Mouse (Mus musculus) midbrain, embryonic 16.5 days (tissue): ENCODE results near the gene Nap1l4. TPM values are rescaled to one million over a fixed set of nuclear protein-coding genes. Genes with fewer than 3 reads are reported as not detected.

ENCODE experiments used
- ATAC-seq: fragments of 200-750 bp; cut with Nextera tagmentation; 2 replicates; pipeline ENCODE4 v1.8.0; 2017; ENCODE audit warnings: moderate TSS enrichment
- H3K27ac ChIP-seq: fragments of 300-500 bp; sonication (generic); 2 replicates; pipeline ENCODE4 v1.5.1; 2014; ENCODE audit warnings: mild to moderate bottlenecking, low read length, mixed read lengths
- H3K27me3 ChIP-seq: fragments of 300-500 bp; sonication (generic); 2 replicates; pipeline ENCODE4 v1.6.1; 2014; ENCODE audit warnings: low read depth, low read length, mixed read lengths; ENCODE audit not compliant: control insufficient read depth, insufficient read depth
- H3K36me3 ChIP-seq: fragments of 300-500 bp; sonication (generic); 2 replicates; pipeline ENCODE4 v1.6.1; 2014; ENCODE audit warnings: mild to moderate bottlenecking, low read length, moderate library complexity, mixed read lengths; ENCODE audit not compliant: control insufficient read depth, insufficient read depth
- H3K4me1 ChIP-seq: fragments of 300-500 bp; sonication (generic); 2 replicates; pipeline ENCODE4 v1.6.1; 2014; ENCODE audit warnings: mild to moderate bottlenecking, low read length, mixed read lengths; ENCODE audit not compliant: control insufficient read depth, insufficient read depth
- H3K4me2 ChIP-seq: fragments of 300-500 bp; sonication (generic); 2 replicates; pipeline ENCODE4 v1.6.1; 2014; ENCODE audit warnings: mild to moderate bottlenecking, low read length, mixed read lengths
- H3K4me3 ChIP-seq: fragments of 300-500 bp; sonication (generic); 2 replicates; pipeline ENCODE4 v1.5.1; 2014; ENCODE audit warnings: low read depth, mild to moderate bottlenecking, low read length, moderate library complexity, mixed read lengths
- H3K9ac ChIP-seq: fragments of 300-500 bp; sonication (generic); 2 replicates; pipeline ENCODE4 v1.6.1; 2014; ENCODE audit warnings: low read depth, low read length, mixed read lengths
- H3K9me3 ChIP-seq: fragments of 300-500 bp; sonication (generic); replicated peaks from 2 replicates; pipeline ENCODE4 v1.6.1; 2014; ENCODE audit warnings: mild to moderate bottlenecking, low read length, mixed read lengths; ENCODE audit not compliant: control insufficient read depth, poor library complexity, severe bottlenecking
- WGBS: fragments of 180-500 bp; shearing (Covaris S2); extraction: QIAGEN DNeasy Blood & Tissue Kit; methylation state at CpG from one replicate; pipeline ENCODE4 v1.1.7; 2014; 5-methylcytosine and 5-hydroxymethylcytosine counted together
- microRNA-seq: library from miRNA; unstranded; fragments of <30 nt; microRNA quantifications from one replicate; pipeline ENCODE4, GENCODE M21; 2017
- polyA plus RNA-seq: library from polyadenylated mRNA; unstranded; fragments of >200 nt; fragmentation: Nextera tagmentation; extraction: Ambion mirVana; gene quantifications from 2 replicates; pipeline ENCODE4 v1.2.1, GENCODE M21; 2015

Nap1l4 gene
- polyA plus RNA-seq, 1 experiment from 2014 or later: 327 TPM

GRCm38 (mm10) chr7:143464811-143465560, 83.9 kb downstream of the Nap1l4 start:
- ATAC-seq: no peak

GRCm38 (mm10) chr7:143463865-143464415, 85.0 kb downstream of the Nap1l4 start:
- no peak overlapping the region for H3K4me3 ChIP-seq
- no peak overlapping the region for H3K27ac ChIP-seq
- H3K36me3 ChIP-seq: no peaks in the 10 kb centered on the region
- H3K27me3 ChIP-seq: no peaks in the 10 kb centered on the region
- H3K9me3 ChIP-seq: peaks cover 17% of the 10 kb centered on the region
- no peak overlapping the region for H3K9ac ChIP-seq
- H3K4me1 ChIP-seq: peaks cover 9% of the 10 kb centered on the region; the same call in 1 of the 2 replicates
- ATAC-seq: no peak
- WGBS: 29% methylated on average over 11 of the region's 11 CpGs
- H3K4me2 ChIP-seq: no peak overlapping the region

More at GRCm38 (mm10) chr7:143464811-143465560, 83.9 kb downstream of the Nap1l4 start:
- Histone ChIP-seq H3K4me3 (peak overlapping the region; percentile 34), H3K27me3 (no peaks in the 10 kb centered on the region), H3K27ac (no peak overlapping the region), H3K4me1 (peaks cover 9% of the 10 kb centered on the region; the same call in 1 of the 2 replicates), H3K36me3 (no peaks in the 10 kb centered on the region), H3K4me2 (peak overlapping the region; percentile 76), H3K9ac (peak overlapping the region; percentile 61), H3K9me3 (peaks cover 10% of the 10 kb centered on the region)
- 29% methylated on average over 50 of the region's 56 CpGs for WGBS

Small RNAs within 50 kb of the gene (microRNA-seq; reads per million reads assigned to microRNA genes)
- gene Mir7064: 2.4 reads per million, percentile 10 among the genes with 10 or more reads in this experiment

Other genes starting within 250 kb of the Nap1l4 start
- gene Cdkn1c, start 88.1 kb downstream of the Nap1l4 start, polyA plus RNA-seq: 171 and 184 TPM in 2 replicates
- gene Slc22a18, start 75.4 kb downstream of the Nap1l4 start, polyA plus RNA-seq: 0.55 and 1.1 TPM in 2 replicates
- 0.93 TPM in 1 of 2 replicates, not detected in the other for gene Phlda2, start 46.0 kb downstream of the Nap1l4 start, polyA plus RNA-seq
- gene Cars, start 51.0 kb upstream of the Nap1l4 start, polyA plus RNA-seq: 70.5 and 78.6 TPM in 2 replicates
- 0.16 and 0.24 TPM in 2 replicates for gene Tnfrsf26, start 79.6 kb upstream of the Nap1l4 start, polyA plus RNA-seq
- 3.3 and 3.8 TPM in 2 replicates for gene Tnfrsf22, start 100.6 kb upstream of the Nap1l4 start, polyA plus RNA-seq
- gene Tnfrsf23, start 136.8 kb upstream of the Nap1l4 start, polyA plus RNA-seq: 0.72 and 0.90 TPM in 2 replicates
- gene Osbpl5, start 207.9 kb upstream of the Nap1l4 start, polyA plus RNA-seq: 43.8 and 44.1 TPM in 2 replicates
- not detected in 2 replicates for gene Mrgprg, start 217.9 kb upstream of the Nap1l4 start, polyA plus RNA-seq
- gene Mrgpre, start 235.4 kb upstream of the Nap1l4 start, polyA plus RNA-seq: 11.4 and 14.1 TPM in 2 replicates